Mouse (Mus musculus): Measurements from ENCODE around the gene Hes3. TPM values are rescaled to one million over a fixed set of nuclear protein-coding genes. Genes with fewer than 3 reads are reported as not detected.

Hes3 gene
- polyA plus RNA-seq, 1 experiment from 2014 or later: 1.2 TPM

GRCm38 (mm10) chr4:152326543-152326942 is 35.1 kb upstream of the Hes3 start:
- H3K27ac ChIP-seq (replicated peaks; ENCODE audit: low read depth, low read length): no peak overlapping the region
- H3K4me2 ChIP-seq (ENCODE audit: low read length): peak overlapping the region; percentile 86
- peaks cover 29% of the 10 kb centered on the region for H3K36me3 ChIP-seq (ENCODE audit: control insufficient read depth, insufficient read depth, low read length)
- no peaks in the 10 kb centered on the region for H3K9me3 ChIP-seq (ENCODE audit: control insufficient read depth, low read length)
- no peaks in the 10 kb centered on the region for H3K27me3 ChIP-seq (ENCODE audit: control insufficient read depth, insufficient read depth, low read length)
- peak overlapping the region; percentile 88 for H3K9ac ChIP-seq (replicated peaks; ENCODE audit: low read length)
- peaks cover 8% of the 10 kb centered on the region for H3K4me1 ChIP-seq (ENCODE audit: control insufficient read depth, insufficient read depth, low read length)
- H3K4me3 ChIP-seq (replicated peaks; ENCODE audit: low read depth, low read length): peak overlapping the region; percentile 99
- DNase-seq (no peak), ATAC-seq (ENCODE audit: low FRiP score, low TSS enrichment) (no peak)
- WGBS: 5% methylated on average over 11 of the region's 11 CpGs

- WGBS: under 1% methylated on average over 70 of the region's 70 CpGs
- Histone ChIP-seq H3K4me1 (ENCODE audit: control insufficient read depth, insufficient read depth, low read length) (peaks cover 8% of the 10 kb centered on the region), H3K4me2 (ENCODE audit: low read length) (peak within 1 kb of the TSS; percentile 86), H3K36me3 (ENCODE audit: control insufficient read depth, insufficient read depth, low read length) (peaks cover 22% of the 10 kb centered on the region), H3K9me3 (ENCODE audit: control insufficient read depth, low read length) (no peaks in the 10 kb centered on the region), H3K4me3 (replicated peaks; ENCODE audit: low read depth, low read length) (peak within 1 kb of the TSS; percentile 99), H3K9ac (replicated peaks; ENCODE audit: low read length) (peak within 1 kb of the TSS; percentile 88), H3K27ac (replicated peaks; ENCODE audit: low read depth, low read length) (peak within 1 kb of the TSS; percentile 66), H3K27me3 (ENCODE audit: control insufficient read depth, insufficient read depth, low read length) (no peaks in the 10 kb centered on the region)
- DNase-seq (peak; percentile 97), ATAC-seq (ENCODE audit: low FRiP score, low TSS enrichment) (peak; percentile 95)
These were observed 34.3 kb upstream of the Hes3 start, which contains the start of gene Rpl22 for GRCm38 (mm10) chr4:152325574-152326411. TSS of gene Rpl22 (plus strand) at chr4:152325742.

GRCm38 (mm10) chr4:152324641-152325562 is 33.4 kb upstream of the Hes3 start:
- Histone ChIP-seq H3K27ac (replicated peaks; ENCODE audit: low read depth, low read length) (no peak overlapping the region), H3K36me3 (ENCODE audit: control insufficient read depth, insufficient read depth, low read length) (peaks cover 13% of the 10 kb centered on the region), H3K4me3 (replicated peaks; ENCODE audit: low read depth, low read length) (peak overlapping the region; percentile 15), H3K9me3 (ENCODE audit: control insufficient read depth, low read length) (no peaks in the 10 kb centered on the region), H3K4me1 (ENCODE audit: control insufficient read depth, insufficient read depth, low read length) (peaks cover 8% of the 10 kb centered on the region), H3K9ac (replicated peaks; ENCODE audit: low read length) (no peak overlapping the region), H3K4me2 (ENCODE audit: low read length) (peak overlapping the region; percentile 32), H3K27me3 (ENCODE audit: control insufficient read depth, insufficient read depth, low read length) (no peaks in the 10 kb centered on the region)
- 57% methylated on average over 16 of the region's 16 CpGs for WGBS
- no peak; the same call in 1 of the 2 replicates for ATAC-seq (ENCODE audit: low FRiP score, low TSS enrichment)
- no peak for DNase-seq

- H3K4me1 ChIP-seq (ENCODE audit: control insufficient read depth, insufficient read depth, low read length): no peaks in the 10 kb centered on the region
- H3K4me2 ChIP-seq (ENCODE audit: low read length): no peak overlapping the region
- no peak overlapping the region for H3K9ac ChIP-seq (replicated peaks; ENCODE audit: low read length)
- no peak for ATAC-seq (ENCODE audit: low FRiP score, low TSS enrichment)
- no peak overlapping the region for H3K27ac ChIP-seq (replicated peaks; ENCODE audit: low read depth, low read length)
- no peaks in the 10 kb centered on the region for H3K36me3 ChIP-seq (ENCODE audit: control insufficient read depth, insufficient read depth, low read length)
- no peak for DNase-seq
- no peak overlapping the region for H3K4me3 ChIP-seq (replicated peaks; ENCODE audit: low read depth, low read length)
- H3K27me3 ChIP-seq (ENCODE audit: control insufficient read depth, insufficient read depth, low read length): peaks cover 25% of the 10 kb centered on the region
- 55% methylated on average over 5 of the region's 5 CpGs for WGBS
- H3K9me3 ChIP-seq (ENCODE audit: control insufficient read depth, low read length): no peaks in the 10 kb centered on the region
These were observed 30.0 kb upstream of the Hes3 start for GRCm38 (mm10) chr4:152321464-152321863.

- ATAC-seq (ENCODE audit: low FRiP score, low TSS enrichment): no peak
- Histone ChIP-seq H3K9me3 (ENCODE audit: control insufficient read depth, low read length) (no peaks in the 10 kb centered on the region), H3K27ac (replicated peaks; ENCODE audit: low read depth, low read length) (no peak within 1 kb of the TSS), H3K4me2 (ENCODE audit: low read length) (peak within 1 kb of the TSS; percentile 38; the same call in 1 of the 2 replicates), H3K27me3 (ENCODE audit: control insufficient read depth, insufficient read depth, low read length) (peaks cover 53% of the 10 kb centered on the region), H3K36me3 (ENCODE audit: control insufficient read depth, insufficient read depth, low read length) (no peaks in the 10 kb centered on the region), H3K4me3 (replicated peaks; ENCODE audit: low read depth, low read length) (0 out of 2 replicates have a peak within 1 kb of the TSS, but pooled peaks have one; percentile 1), H3K9ac (replicated peaks; ENCODE audit: low read length) (no peak within 1 kb of the TSS), H3K4me1 (ENCODE audit: control insufficient read depth, insufficient read depth, low read length) (peaks cover under 1% of the 10 kb centered on the region; the same call in 1 of the 2 replicates)
- WGBS: 2% methylated on average over 26 of the region's 26 CpGs
- DNase-seq: peak; percentile 60
These were observed 27.2 kb upstream of the Hes3 start, which contains the start of gene Rnf207 for GRCm38 (mm10) chr4:152318517-152319234. TSS of gene Rnf207 (minus strand) at chr4:152318993.

GRCm38 (mm10) chr4:152317631-152318033 is 26.2 kb upstream of the Hes3 start:
- Histone ChIP-seq H3K4me3 (replicated peaks; ENCODE audit: low read depth, low read length) (no peak overlapping the region), H3K36me3 (ENCODE audit: control insufficient read depth, insufficient read depth, low read length) (no peaks in the 10 kb centered on the region), H3K9ac (replicated peaks; ENCODE audit: low read length) (no peak overlapping the region), H3K27me3 (ENCODE audit: control insufficient read depth, insufficient read depth, low read length) (peaks cover 64% of the 10 kb centered on the region), H3K9me3 (ENCODE audit: control insufficient read depth, low read length) (no peaks in the 10 kb centered on the region), H3K4me1 (ENCODE audit: control insufficient read depth, insufficient read depth, low read length) (peaks cover 6% of the 10 kb centered on the region; the same call in 1 of the 2 replicates), H3K27ac (replicated peaks; ENCODE audit: low read depth, low read length) (no peak overlapping the region), H3K4me2 (ENCODE audit: low read length) (no peak overlapping the region)
- 91% methylated on average over 6 of the region's 6 CpGs for WGBS
- DNase-seq (no peak), ATAC-seq (ENCODE audit: low FRiP score, low TSS enrichment) (no peak)

GRCm38 (mm10) chr4:152315498-152316213 is 24.2 kb upstream of the Hes3 start:
- DNase-seq (peak; percentile 59), ATAC-seq (ENCODE audit: low FRiP score, low TSS enrichment) (no peak)
- H3K9me3 ChIP-seq (ENCODE audit: control insufficient read depth, low read length): no peaks in the 10 kb centered on the region
- H3K4me2 ChIP-seq (ENCODE audit: low read length): peak overlapping the region; percentile 54
- H3K9ac ChIP-seq (replicated peaks; ENCODE audit: low read length): no peak overlapping the region
- H3K4me1 ChIP-seq (ENCODE audit: control insufficient read depth, insufficient read depth, low read length): peaks cover 6% of the 10 kb centered on the region; the same call in 1 of the 2 replicates
- no peak overlapping the region for H3K27ac ChIP-seq (replicated peaks; ENCODE audit: low read depth, low read length)
- peak overlapping the region; percentile 31 for H3K4me3 ChIP-seq (replicated peaks; ENCODE audit: low read depth, low read length)
- H3K36me3 ChIP-seq (ENCODE audit: control insufficient read depth, insufficient read depth, low read length): no peaks in the 10 kb centered on the region
- H3K27me3 ChIP-seq (ENCODE audit: control insufficient read depth, insufficient read depth, low read length): peaks cover 82% of the 10 kb centered on the region
- under 1% methylated on average over 43 of the region's 43 CpGs for WGBS

All from midbrain, embryonic 14.5 days (tissue).